Comparison of ENCODE assay signal across 8 mouse cellular contexts in the genomic region with DNA sequence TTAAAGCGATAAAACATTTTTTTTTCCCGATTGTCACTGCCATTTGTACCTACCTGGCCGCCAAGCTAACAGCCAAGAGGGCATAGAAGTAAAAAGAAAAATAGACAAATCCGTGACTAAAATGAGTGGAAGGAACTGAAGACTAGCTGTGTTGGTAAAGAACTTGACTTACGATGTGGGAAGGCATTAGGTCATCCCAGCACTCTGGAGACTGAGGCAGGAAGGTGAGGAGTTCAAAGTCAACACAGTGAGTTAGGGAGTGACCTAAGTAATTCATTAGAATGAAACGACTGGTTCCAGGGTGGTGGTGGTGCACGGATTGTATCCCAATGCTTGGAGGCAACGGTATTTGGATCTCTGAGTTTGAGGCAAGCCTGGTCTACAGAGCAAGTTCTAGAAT. TPM values are rescaled to one million over a fixed set of nuclear protein-coding genes. Genes with fewer than 3 reads are reported as not detected.
DNase-seq lines count a peak whose midpoint lies in the region; ATAC-seq and TF ChIP-seq lines count a peak whose summit lies in the region.

No protein-coding gene starts in this region.

- H3K4me3 ChIP-seq in heart, adult 2 months: peak overlapping the region; percentile 76
- H3K4me3 ChIP-seq in CH12.LX (replicated peaks in 1 of 3; ENCODE audit: low read depth in 2 of 3, low read length in 2 of 3, poor library complexity in 1 of 3): peak overlapping the region in 1 of 3 experiments; percentile 97
- no peak overlapping the region for H3K4me3 ChIP-seq in forebrain, embryonic 13.5 days
- peak overlapping the region; percentile 96 for H3K4me3 ChIP-seq in liver, embryonic 15.5 days (replicated peaks)

- peaks cover 4% of the 10 kb centered on the region for H3K4me1 ChIP-seq in heart, adult 2 months (ENCODE audit: control insufficient read depth, insufficient read depth, low read length)
- H3K4me1 ChIP-seq in CH12.LX (ENCODE audit: control insufficient read depth in 1 of 2, insufficient read depth in 2 of 2): peaks cover 6 to 21% of the 10 kb centered on the region in 2 experiments
- H3K4me1 ChIP-seq in forebrain, embryonic 13.5 days: peaks cover 18% of the 10 kb centered on the region
- H3K4me1 ChIP-seq in liver, embryonic 15.5 days (replicated peaks): peaks cover 12% of the 10 kb centered on the region

- intact Hi-C loops in heart, adult 2 months (cut with DNase I): loop anchor here (1.0 kb wide), 1 partner anchor 26 kb away; a partner anchor contains a TSS
- intact Hi-C loops in left cerebral cortex, postnatal 10 days (cut with DNase I): no loop called here

- no peaks in the 10 kb centered on the region for H3K27me3 ChIP-seq in heart, adult 2 months (ENCODE audit: control insufficient read depth, insufficient read depth, low read length)
- H3K27me3 ChIP-seq in CH12.LX (replicated peaks): no peaks in the 10 kb centered on the region
- H3K27me3 ChIP-seq in forebrain, embryonic 13.5 days: no peaks in the 10 kb centered on the region
- H3K27me3 ChIP-seq in liver, embryonic 15.5 days: no peaks in the 10 kb centered on the region

- peaks cover 5% of the 10 kb centered on the region for H3K9me3 ChIP-seq in CH12.LX (replicated peaks; ENCODE audit: low read length)
- H3K9me3 ChIP-seq in forebrain, embryonic 13.5 days (replicated peaks): no peaks in the 10 kb centered on the region
- H3K9me3 ChIP-seq in liver, embryonic 15.5 days (replicated peaks): no peaks in the 10 kb centered on the region

- no peak for TF ChIP-seq POLR2A in heart, adult 2 months (IDR thresholded peaks at IDR 0.05; ENCODE audit: insufficient read depth, low read depth, low read length)
- no peak for TF ChIP-seq POLR2A in CH12.LX (IDR thresholded peaks at IDR 0.05; ENCODE audit: low read depth, low read length)

- no peak overlapping the region for H3K9ac ChIP-seq in heart, adult 2 months (ENCODE audit: low read depth, low read length)
- H3K9ac ChIP-seq in CH12.LX (ENCODE audit: insufficient read depth, low read depth): peak overlapping the region; percentile 31; the same call in 1 of the 2 replicates
- H3K9ac ChIP-seq in forebrain, embryonic 13.5 days: no peak overlapping the region
- 0 out of 2 replicates have a peak overlapping the region, but pooled peaks have one; percentile 4 for H3K9ac ChIP-seq in liver, embryonic 15.5 days

- no peak for TF ChIP-seq RAD21 in CH12.LX (IDR thresholded peaks at IDR 0.05; ENCODE audit: low read depth, low read length)

- WGBS in heart, adult 2 months: 37% methylated on average over 8 of the region's 8 CpGs
- 43% methylated on average over 8 of the region's 8 CpGs for WGBS in forebrain, embryonic 13.5 days
- WGBS in liver, embryonic 15.5 days (ENCODE audit: insufficient replicate concordance): 34% methylated on average over 8 of the region's 8 CpGs

- in situ Hi-C loops in CH12.LX (cut with MboI; ENCODE audit: low pct_ligation_motif_present, low pct_unique_long_range_greater_than_20kb, low sequenced_read_pairs): no loop called here

- H3K36me3 ChIP-seq in heart, adult 2 months (ENCODE audit: control insufficient read depth, insufficient read depth, low read length): no peaks in the 10 kb centered on the region
- peaks cover 5 to 27% of the 10 kb centered on the region in 2 experiments for H3K36me3 ChIP-seq in CH12.LX (replicated peaks in 1 of 2; ENCODE audit: control insufficient read depth in 1 of 2, insufficient read depth in 1 of 2, low read length in 1 of 2)
- H3K36me3 ChIP-seq in forebrain, embryonic 13.5 days (ENCODE audit: poor library complexity, severe bottlenecking): peaks cover 23% of the 10 kb centered on the region
- H3K36me3 ChIP-seq in liver, embryonic 15.5 days (replicated peaks): no peaks in the 10 kb centered on the region; the same call in 1 of the 2 replicates

- H3K27ac ChIP-seq in heart, adult 2 months: no peak overlapping the region
- H3K27ac ChIP-seq in CH12.LX (ENCODE audit: insufficient read depth, low read depth): 0 out of 2 replicates have a peak overlapping the region, but pooled peaks have one; percentile 18
- peak overlapping the region; percentile 48 for H3K27ac ChIP-seq in forebrain, embryonic 13.5 days
- peak overlapping the region; percentile 41; the same call in 1 of the 2 replicates for H3K27ac ChIP-seq in liver, embryonic 15.5 days (replicated peaks)

- no peak for TF ChIP-seq EP300 in heart, adult 2 months (IDR thresholded peaks at IDR 0.05; ENCODE audit: insufficient read depth, low read depth, low read length)
- TF ChIP-seq EP300 in CH12.LX (IDR thresholded peaks at IDR 0.05; ENCODE audit: low read length): no peak

- H3K4me2 ChIP-seq in CH12.LX (ENCODE audit: insufficient read depth, low read depth, poor library complexity, severe bottlenecking): peak overlapping the region; percentile 38; the same call in 1 of the 2 replicates
- peak overlapping the region; percentile 39 for H3K4me2 ChIP-seq in forebrain, embryonic 13.5 days
- peak overlapping the region; percentile 95 for H3K4me2 ChIP-seq in liver, embryonic 15.5 days

- TF ChIP-seq CTCF in heart, adult 2 months (IDR thresholded peaks at IDR 0.05): no peak
- no peak for TF ChIP-seq CTCF in CH12.LX (conservative IDR thresholded peaks at IDR 0.05 in 1 of 2, IDR thresholded peaks at IDR 0.05 in 1 of 2; ENCODE audit: low read depth in 2 of 2, low read length in 2 of 2)

- no peaks in the 10 kb centered on the region for H3K79me2 ChIP-seq in heart, adult 2 months (replicated peaks; ENCODE audit: control insufficient read depth, insufficient read depth, low read length)
- no peaks in the 10 kb centered on the region; the same call in 1 of the 2 replicates for H3K79me2 ChIP-seq in CH12.LX (replicated peaks; ENCODE audit: control insufficient read depth, extremely low read depth, insufficient read depth, poor library complexity, severe bottlenecking)

- dilution Hi-C loops in CH12.LX (cut with MboI; ENCODE audit: extremely low pct_ligation_motif_present, extremely low pct_unique_long_range_greater_than_20kb, low sequenced_read_pairs): no loop called here

- no peak for DNase-seq in heart, adult 2 months
- DNase-seq in heart, adult 11 months: no peak
- no peak for DNase-seq in CH12.LX (ENCODE audit: extremely low read depth)
- DNase-seq in right cerebral cortex, postnatal 36 days (ENCODE audit: low spot score in 2 of 2): no peak
- no peak for DNase-seq in layer of hippocampus, postnatal 25 days (ENCODE audit: extremely low spot score in 1 of 2, low spot score in 1 of 2)
- DNase-seq in left cerebral cortex, postnatal 10 days (ENCODE audit: extremely low spot score in 1 of 2, low spot score in 2 of 2): no peak

- peak; percentile 28 for ATAC-seq in forebrain, embryonic 13.5 days
- ATAC-seq in liver, embryonic 15.5 days (ENCODE audit: insufficient read depth): no peak

TF ChIP-seq in CH12.LX, 34 proteins besides CTCF, POLR2A, EP300 and RAD21:
- TF ChIP-seq TBP (conservative IDR thresholded peaks at IDR 0.05; ENCODE audit: low read depth, low read length) (no peak), ZC3H11A (IDR thresholded peaks at IDR 0.05; ENCODE audit: low read depth, low read length) (no peak), BHLHE40 (IDR thresholded peaks at IDR 0.05; ENCODE audit: low read depth, low read length) (no peak), JUND (conservative IDR thresholded peaks at IDR 0.05; ENCODE audit: low read depth, low read length) (no peak), UBTF (IDR thresholded peaks at IDR 0.05; ENCODE audit: low read depth, low read length) (no peak), ZNF384 (IDR thresholded peaks at IDR 0.05; ENCODE audit: low read depth, low read length) (no peak), USF2 (conservative IDR thresholded peaks at IDR 0.05; ENCODE audit: low read depth, low read length) (no peak), MEF2A (IDR thresholded peaks at IDR 0.05; ENCODE audit: borderline replicate concordance, low read depth, low read length) (no peak), GABPA (IDR thresholded peaks at IDR 0.05; ENCODE audit: insufficient replicate concordance, low read depth, low read length) (no peak), ETS1 (conservative IDR thresholded peaks at IDR 0.05; ENCODE audit: low read depth, low read length) (no peak), RCOR1 (conservative IDR thresholded peaks at IDR 0.05; ENCODE audit: low read depth, low read length) (no peak), CHD2 (IDR thresholded peaks at IDR 0.05; ENCODE audit: low read length) (no peak), HCFC1 (IDR thresholded peaks at IDR 0.05; ENCODE audit: low read depth, low read length) (no peak), E2F4 (IDR thresholded peaks at IDR 0.05; ENCODE audit: insufficient replicate concordance, low read depth, low read length) (no peak), MAFK (IDR thresholded peaks at IDR 0.05; ENCODE audit: insufficient replicate concordance, low read length) (no peak), KAT2A (IDR thresholded peaks at IDR 0.05; ENCODE audit: insufficient replicate concordance, low read length) (no peak), POLR2AphosphoS2 (IDR thresholded peaks at IDR 0.05; ENCODE audit: low read depth, low read length) (no peak), MXI1 (IDR thresholded peaks at IDR 0.05; ENCODE audit: low read depth, low read length) (no peak; the same call in 1 of the 2 replicates), CHD1 (IDR thresholded peaks at IDR 0.05; ENCODE audit: low read depth, low read length) (no peak), USF1 (IDR thresholded peaks at IDR 0.05; ENCODE audit: low read depth, low read length) (no peak)

RNA-seq across cellular contexts. Expression of a gene that starts 0.4 kb away (rescaled TPM):
- total RNA-seq in heart, adult 2 months (2021): 10 to 100 TPM; 26.3 to 26.5 TPM
- polyA plus RNA-seq in heart, adult 2 months (2012; rRNA removed): 16.8 and 25.7 TPM in 2 replicates
- total RNA-seq in CH12.LX (2012; rRNA removed) (6.0 and 8.5 TPM in 2 replicates), CH12.LX (2014; rRNA removed) (7.9 and 8.8 TPM in 2 replicates)
- polyA plus RNA-seq in CH12.LX (2012; ENCODE audit: insufficient read length, low read depth): 19.1 and 20.3 TPM in 2 replicates
- 56.4 and 59.5 TPM in 2 replicates for polyA plus RNA-seq in forebrain, embryonic 13.5 days (2015; fragmentation: Nextera tagmentation; extraction: Ambion mirVana)
- polyA plus RNA-seq in liver, embryonic 15.5 days (2015; fragmentation: Nextera tagmentation; extraction: Ambion mirVana): 12.6 and 14.3 TPM in 2 replicates
- total RNA-seq in layer of hippocampus, postnatal 25 days (2021): 10 to 100 TPM; 61.4 to 63.8 TPM
- 10 to 100 TPM; 37.8 to 40.5 TPM for total RNA-seq in left cerebral cortex, postnatal 10 days (2021)

RNA-seq across cellular contexts. Expression of a gene that starts 25.9 kb away (rescaled TPM):
- 1 to 10 TPM; 4.4 to 4.6 TPM for total RNA-seq in heart, adult 2 months (2021)
- polyA plus RNA-seq in heart, adult 2 months (2012; rRNA removed): 3.9 and 4.4 TPM in 2 replicates
- total RNA-seq in CH12.LX (2012; rRNA removed): 4.6 and 5.0 TPM in 2 replicates
- 3.0 and 3.2 TPM in 2 replicates for total RNA-seq in CH12.LX (2014; rRNA removed)
- polyA plus RNA-seq in CH12.LX (2012; ENCODE audit: insufficient read length, low read depth): 3.0 and 3.5 TPM in 2 replicates
- polyA plus RNA-seq in forebrain, embryonic 13.5 days (2015; fragmentation: Nextera tagmentation; extraction: Ambion mirVana): 10.0 and 10.2 TPM in 2 replicates
- 2.7 and 2.9 TPM in 2 replicates for polyA plus RNA-seq in liver, embryonic 15.5 days (2015; fragmentation: Nextera tagmentation; extraction: Ambion mirVana)
- 10 to 100 TPM; 15.8 to 17.9 TPM for total RNA-seq in layer of hippocampus, postnatal 25 days (2021)
- total RNA-seq in left cerebral cortex, postnatal 10 days (2021): 10 to 100 TPM; 12.7 to 13.7 TPM

Comparison
In these comparisons a context has a peak if more than half of its experiments do, and no peak if none do; other contexts are left out.
1. H3K9ac ChIP-seq: peak in CH12.LX (single experiment) and liver, embryonic 15.5 days (single experiment); none in heart, adult 2 months (single experiment) and forebrain, embryonic 13.5 days (single experiment).
2. H3K4me2 ChIP-seq: peak in every context shown above with its lines; median percentile 95 in liver, embryonic 15.5 days; 39 in forebrain, embryonic 13.5 days; 38 in CH12.LX.